Mouse (Mus musculus): ENCODE measurements around the gene Scg5. TPM values are rescaled to one million over a fixed set of nuclear protein-coding genes. Genes with fewer than 3 reads are reported as not detected.

The Scg5 gene
- total RNA-seq, 4 experiments from 2014 or later: 482 to 536 (median 524) TPM

DNA sequence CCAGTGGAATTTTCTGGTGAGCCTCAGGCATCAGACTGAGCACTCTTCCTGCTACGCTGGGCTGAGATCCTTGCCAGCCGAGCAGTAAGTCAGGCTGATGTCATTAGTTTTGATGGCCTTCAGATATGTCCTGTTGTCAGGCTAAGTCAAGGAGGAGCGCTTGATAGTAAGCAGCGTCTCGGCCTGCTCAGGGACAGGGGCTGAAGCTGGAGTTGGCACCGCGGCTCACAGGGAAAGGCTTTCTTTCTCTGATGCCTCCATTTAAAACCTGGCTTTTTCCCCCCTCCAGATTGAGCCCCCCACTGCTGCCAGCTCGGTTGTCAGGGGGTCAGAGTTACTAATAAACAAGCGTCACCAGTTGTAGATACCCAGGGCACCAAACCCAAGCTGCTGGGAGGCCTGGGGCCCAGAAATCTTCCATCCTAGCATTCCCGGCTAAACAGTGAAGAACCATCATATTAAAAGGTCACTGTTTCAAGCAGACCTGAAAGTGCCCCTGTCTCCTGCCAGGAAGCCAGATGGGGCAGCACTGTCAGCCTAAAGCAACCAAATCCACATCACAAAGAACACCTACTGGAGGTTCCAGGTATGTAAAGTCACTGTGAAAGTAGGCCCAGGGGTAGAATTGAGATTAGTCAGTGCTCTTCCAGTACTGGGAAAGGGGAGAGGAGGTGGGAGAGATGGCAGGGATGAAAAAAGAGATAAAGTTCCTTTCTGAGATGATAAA lies 21.9 kb downstream of the Scg5 start:
- no peak for DNase-seq (ENCODE audit: low spot score in 2 of 2)

DNA sequence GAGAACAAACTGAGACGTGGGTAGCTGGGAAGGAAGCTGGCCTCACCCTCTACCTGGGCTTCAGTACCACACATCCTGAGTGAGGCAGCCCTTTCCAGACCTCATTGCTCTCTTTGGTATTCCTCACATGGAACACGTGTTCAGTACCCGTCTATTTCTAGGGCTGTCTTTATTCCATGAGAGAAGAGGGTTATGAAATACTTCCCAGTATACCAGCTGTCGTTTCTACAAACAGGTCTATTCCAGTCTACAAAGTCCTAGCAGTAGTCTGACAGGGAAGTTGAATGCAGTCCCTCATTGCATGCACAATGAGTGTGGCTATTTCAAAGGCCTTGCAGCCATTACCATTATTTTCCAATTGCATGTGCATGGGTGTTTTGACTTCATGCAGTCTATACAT lies 23.2 kb downstream of the Scg5 start:
- DNase-seq (ENCODE audit: low spot score in 2 of 2): no peak

DNA sequence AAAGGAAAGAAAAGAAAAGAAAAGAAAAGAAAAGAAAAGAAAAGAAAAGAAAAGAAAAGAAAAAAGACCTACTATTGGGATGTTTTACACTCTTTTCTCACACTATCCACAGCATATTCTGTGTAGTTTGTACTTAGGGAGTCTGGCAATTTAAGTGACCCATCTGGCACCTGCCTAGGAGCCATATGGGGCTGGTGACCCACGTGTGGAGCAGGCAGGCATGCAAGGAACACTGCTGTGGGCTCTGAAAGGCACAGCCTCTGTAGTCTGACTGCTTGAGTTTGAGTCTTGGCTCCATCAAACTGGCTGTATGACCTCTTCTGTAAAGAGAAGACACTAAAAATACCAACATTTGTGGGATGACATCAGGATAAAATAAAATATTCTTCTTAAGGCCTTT lies 25.2 kb downstream of the Scg5 start:
- DNase-seq (ENCODE audit: low spot score in 2 of 2): no peak

DNA sequence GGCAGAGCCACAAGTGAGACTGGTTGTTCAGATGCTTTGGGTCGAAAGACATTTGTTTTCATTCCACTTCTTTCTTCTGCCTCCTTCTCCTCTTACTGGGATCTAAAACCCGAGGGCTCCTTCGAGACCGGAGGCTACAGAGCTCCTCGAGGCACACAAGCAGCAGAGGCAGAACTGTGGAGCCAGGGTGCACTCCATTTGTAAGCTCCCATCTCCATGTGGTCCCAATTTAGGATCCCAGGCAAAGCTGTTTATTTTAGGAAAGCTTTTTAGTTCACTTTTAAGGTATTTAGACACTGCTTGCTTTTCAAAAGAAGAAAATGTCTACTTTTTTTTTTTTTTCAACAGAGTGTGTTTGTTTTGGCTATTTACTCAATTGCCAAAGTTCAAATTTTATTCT lies 28.1 kb downstream of the Scg5 start:
- no peak for DNase-seq (ENCODE audit: low spot score in 2 of 2)

DNA sequence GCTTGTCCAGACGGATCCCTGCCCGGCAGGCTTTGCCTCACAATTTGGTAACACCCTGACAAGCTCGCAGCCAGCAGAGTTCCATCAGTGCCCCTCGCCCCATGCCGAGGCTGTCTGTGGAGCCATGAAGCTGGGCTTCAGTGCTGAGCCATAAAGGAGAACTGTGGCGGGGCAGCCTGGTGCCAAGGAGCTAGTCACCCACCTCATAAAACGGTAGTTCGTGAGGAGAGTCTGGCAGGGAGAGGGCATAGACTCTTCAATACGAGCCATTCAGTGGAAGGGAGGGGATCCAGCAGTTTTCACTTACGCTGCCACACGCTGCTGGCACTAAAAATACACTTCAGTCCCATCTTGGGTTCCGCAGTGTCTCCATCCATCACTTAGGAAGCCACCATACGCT lies 30.3 kb downstream of the Scg5 start:
- no peak for DNase-seq (ENCODE audit: low spot score in 2 of 2)

DNA sequence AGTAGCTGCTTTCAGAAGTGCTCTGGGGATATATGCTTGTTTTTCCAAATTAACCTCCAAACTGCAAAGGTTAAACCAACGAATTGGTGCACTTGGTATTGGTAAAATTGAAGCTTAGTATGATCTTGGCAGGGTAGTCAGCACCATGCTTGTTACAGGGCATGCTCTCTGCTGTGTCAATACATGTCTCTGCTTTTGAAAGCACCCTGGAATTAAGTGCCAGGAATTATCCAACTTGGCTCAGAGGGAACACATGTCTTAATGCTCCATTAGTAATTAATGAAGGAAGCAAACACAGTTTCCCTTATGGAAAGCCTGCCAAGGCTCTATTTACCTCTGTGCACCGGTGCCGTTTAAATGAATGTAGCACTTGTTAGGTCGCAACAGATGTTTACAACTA lies 33.7 kb downstream of the Scg5 start:
- no peak for DNase-seq (ENCODE audit: low spot score in 2 of 2)

DNA sequence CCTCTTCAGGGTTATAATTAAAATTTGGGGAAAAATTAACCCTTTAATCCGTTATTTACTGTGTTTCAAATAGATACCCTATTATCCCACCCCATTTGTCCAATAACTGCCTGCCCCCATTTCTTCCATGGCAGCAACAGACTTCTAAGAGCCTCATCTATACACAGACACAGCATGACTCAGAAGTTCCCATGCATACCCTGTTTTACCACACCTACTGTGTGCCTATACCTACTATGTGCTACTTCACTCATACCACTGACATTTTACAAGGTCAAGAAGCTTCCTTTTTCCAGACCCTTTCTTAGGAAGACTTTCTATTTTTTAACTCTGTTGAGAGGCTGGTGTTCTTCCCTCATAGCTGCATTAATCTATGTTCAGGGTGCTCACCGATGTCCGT lies 35.4 kb downstream of the Scg5 start:
- no peak for DNase-seq (ENCODE audit: low spot score in 2 of 2)

DNA sequence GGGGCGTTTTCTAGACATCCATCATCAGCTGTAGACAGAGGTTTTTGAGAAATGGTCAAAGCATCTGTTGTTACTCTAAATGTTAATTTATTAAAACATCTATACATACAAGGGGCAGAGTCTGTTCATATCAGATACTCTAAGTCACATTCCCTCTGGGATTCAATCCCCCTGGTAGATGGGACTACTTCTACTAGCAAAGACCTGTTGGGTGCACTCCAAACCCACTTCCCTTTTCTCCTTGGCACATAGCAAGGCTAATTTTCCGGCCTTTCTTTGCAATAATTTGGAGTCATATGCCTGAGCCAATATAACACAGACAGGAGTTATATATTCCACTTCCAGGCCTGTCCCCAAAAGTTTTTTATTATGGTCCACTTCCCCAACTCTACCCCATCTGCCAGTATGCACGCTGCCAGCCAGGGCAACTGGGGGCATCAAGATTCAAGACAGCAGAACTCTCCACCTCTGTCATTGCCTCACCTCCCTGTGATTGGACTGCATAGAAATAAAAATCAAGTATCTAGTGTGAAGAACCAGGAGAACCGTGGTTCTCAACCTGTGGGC lies 40.0 kb downstream of the Scg5 start:
- DNase-seq (ENCODE audit: low spot score in 2 of 2): no peak

DNA sequence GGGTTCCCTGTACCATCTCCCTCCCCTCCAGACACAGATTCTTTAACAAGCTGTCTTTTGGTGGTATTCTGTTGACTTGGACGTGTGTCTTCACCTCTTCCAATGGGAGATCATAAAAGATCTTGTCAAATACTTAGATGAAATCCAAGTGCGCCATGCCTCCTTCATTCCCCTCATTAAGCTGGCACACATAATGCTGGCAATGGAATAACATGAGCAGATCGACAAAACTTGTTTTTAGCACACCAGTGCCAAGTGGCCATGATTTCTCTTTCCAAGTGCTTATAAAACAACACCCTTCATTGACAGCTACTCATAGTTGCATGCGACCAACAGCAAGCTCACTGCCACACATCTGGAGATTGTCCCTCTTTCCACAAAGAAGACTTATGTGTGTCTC lies 41.0 kb downstream of the Scg5 start:
- no peak for DNase-seq (ENCODE audit: low spot score in 2 of 2)

DNA sequence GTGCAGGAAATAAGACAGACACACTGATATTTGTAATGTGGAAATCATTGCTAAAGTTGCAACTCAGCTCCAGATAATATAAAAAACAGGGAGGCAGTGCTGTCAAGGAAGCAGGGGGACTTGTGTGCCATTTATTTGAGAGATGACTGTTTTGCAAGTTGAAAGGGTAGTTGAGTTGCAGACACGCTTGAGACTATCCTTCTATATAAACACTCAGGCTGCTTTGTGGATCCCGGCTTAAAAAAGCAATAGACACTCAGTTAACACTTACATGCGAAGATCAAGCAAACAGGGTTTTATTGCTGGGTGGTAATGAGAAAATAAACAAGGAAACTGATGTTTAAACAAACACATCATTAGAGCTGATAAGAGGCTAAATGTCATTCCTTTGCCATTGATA lies 44.1 kb downstream of the Scg5 start:
- DNase-seq (ENCODE audit: low spot score in 2 of 2): no peak

DNA sequence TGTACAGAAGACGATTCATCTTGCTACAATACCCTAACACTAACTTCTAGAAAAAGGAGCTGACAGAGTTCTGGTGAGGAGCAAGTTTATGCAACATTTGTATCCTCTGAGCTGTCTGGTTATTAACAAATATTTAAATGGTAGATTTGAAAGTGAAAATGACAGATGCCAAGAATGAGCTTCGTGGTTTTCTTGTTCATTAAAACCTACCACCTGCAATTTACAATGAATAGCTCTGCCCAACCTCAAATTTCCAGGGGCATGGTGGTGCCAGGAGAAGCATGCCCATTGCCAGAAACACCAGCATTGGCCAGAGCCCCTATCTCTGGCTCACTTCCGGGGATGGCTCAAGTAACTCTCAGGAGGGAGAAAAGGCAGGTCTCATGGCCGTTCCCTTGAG lies 47.4 kb downstream of the Scg5 start:
- no peak for DNase-seq (ENCODE audit: low spot score in 2 of 2)

DNA sequence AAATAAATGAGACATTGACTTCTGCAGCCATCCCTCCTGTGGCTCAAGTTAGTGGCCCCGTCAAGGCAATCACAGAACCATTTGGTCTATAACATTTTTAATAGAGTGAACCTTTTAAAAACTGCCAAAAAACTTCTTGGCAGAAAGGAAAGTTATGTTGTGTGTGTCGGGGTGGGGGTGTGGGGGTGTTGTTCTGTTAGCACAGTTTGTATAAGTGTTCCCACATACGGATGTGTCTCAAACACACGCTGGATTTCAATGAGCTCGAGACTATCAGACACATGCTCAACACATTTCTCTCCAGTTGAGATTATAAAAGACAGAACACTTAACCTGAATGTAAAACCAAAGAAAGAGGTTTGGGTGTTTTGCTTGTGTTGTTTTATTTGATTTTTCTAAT lies 47.8 kb downstream of the Scg5 start:
- no peak for DNase-seq (ENCODE audit: low spot score in 2 of 2)

DNA sequence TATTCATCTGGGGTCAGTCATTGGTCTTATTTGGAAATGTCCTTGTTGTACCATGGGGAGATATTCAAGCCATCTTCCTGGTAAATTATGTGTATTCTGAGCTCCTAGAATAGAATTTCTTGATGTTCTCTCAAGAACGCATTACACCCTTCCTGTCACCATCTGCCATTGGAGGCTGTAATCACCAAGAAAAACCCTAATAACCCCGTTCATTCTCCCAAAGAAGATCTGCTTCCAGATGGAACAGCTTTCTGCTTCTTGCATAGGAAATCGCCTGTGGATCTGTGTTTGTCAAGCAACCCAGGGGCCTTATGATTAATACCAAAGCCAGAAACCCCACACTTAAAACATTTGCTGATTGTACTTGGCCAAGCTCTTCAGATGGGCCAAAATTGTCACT lies 49.6 kb downstream of the Scg5 start:
- DNase-seq (ENCODE audit: low spot score in 2 of 2): no peak

DNA sequence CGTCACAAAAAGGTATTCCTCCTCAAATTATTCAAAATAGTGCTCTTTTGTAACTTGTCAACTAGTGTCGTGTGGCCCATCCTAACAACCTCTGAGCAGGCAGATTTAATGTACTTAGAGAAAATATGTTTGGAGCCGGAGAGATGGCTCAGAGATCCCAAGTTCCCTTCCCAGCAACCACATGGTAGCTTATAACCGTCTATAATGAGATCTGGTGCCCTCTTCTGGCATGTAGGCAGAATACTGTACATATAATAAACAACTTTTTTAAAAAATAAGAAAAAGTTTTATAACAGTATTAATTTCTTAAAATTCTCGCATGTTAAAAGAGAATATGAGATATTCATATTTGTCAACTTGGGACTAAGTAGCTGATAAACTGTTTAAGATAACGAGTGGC lies 50.9 kb downstream of the Scg5 start:
- DNase-seq (ENCODE audit: low spot score in 2 of 2): no peak

DNA sequence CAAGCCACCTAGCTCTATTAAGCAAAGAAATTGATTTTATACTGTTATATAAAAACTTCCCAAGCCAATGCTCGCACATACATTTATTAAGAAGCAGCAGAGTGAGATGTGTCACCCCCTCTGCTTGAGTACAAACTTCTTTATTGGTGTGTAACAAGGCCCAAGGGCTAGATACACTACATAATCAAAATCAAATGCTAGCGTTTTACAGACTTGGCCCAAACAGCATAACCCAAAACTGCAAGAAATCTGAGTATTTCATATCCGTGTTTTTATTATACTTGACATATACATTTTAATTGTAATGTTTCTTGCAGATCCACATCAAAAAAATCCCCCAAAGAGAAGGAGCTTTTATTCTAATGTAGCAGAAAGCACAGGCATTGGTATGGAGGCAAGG lies 52.6 kb downstream of the Scg5 start:
- no peak for DNase-seq (ENCODE audit: low spot score in 2 of 2)

DNA sequence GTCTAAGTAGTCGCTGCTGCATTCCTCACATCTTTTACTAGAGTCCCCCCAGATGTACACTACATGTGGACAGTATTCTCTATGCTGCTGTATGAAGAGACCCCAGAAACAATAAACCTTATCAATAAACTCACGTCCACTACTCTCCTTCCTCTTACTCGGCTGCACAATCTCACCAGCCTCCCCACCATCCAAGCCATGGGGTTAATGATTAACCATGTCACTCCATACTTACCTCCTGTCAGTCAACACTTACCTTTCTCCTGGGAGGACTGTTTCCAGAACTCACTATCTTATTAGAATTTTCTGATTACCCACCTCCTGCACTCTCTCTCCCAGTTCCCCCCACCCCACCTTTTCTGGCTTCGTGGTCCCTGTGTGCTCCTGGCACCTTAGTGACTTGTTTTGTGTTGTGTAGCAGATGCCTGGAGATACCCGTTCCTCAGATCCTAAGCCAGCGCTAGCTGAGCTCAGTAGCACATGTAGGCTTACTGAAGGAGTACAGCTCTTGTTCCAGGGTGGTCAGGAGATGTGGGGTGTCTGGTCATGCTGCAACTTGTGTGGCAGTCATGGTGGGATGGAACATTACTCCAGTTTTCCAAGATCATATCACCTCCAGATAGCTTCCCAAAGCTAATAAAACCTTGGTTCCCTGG lies 54.6 kb downstream of the Scg5 start:
- DNase-seq (ENCODE audit: low spot score in 2 of 2): no peak

DNA sequence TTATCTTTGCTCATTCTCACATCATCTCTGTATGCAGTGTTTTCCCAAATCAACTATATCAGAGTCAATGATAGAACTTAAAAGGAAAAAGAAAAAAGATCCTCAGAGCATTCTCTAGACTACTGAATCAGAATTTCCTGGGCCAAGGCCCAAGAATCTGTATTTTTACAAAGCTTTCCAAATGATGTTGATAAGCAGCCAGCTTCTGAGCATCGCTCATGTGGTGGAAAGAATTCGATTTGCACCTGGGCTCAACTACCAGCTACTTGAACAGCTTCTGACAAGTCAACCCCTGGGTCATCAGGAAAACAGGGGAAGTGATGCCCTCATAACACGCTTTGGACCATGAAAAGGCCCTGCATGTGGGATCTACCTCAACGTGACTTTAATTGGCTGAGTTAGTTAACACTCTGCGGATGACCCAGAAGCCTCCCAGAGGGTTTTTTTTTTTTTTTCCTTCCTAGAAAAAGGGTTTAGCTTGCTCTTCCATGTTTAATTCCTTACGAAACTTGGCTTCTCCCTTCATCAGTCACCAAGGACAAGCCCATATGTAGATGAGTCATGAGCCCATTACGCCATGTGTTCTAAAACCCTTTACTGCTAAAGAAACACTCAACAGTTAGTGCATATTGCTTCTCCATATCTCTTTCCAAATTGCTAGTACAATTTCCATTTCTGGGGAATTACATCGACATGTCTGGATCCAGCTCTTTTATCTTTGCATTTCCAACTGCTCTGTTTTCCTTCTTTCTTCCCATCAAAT lies 60.2 kb downstream of the Scg5 start:
- no peak for DNase-seq (ENCODE audit: low spot score in 2 of 2)

DNA sequence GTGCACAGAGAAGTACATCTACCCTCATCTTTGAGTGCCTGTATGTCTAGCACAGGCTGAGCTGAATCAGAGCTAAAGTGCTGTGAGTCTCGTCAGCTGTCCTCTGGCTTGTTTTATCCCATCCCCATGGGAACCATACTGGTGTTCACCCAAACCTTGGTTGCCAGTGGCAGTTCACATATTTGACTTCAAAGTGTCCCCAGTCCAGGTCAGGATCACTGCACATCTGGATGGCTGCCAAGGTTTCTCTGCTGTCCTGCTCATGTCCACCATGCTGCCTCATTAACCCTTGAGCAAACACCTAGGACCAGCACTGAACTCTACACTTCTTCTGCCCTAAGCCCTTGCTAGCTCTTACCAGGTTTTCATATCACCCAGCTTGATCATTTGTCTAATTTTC lies 63.0 kb downstream of the Scg5 start:
- DNase-seq (ENCODE audit: low spot score in 2 of 2): no peak

DNA sequence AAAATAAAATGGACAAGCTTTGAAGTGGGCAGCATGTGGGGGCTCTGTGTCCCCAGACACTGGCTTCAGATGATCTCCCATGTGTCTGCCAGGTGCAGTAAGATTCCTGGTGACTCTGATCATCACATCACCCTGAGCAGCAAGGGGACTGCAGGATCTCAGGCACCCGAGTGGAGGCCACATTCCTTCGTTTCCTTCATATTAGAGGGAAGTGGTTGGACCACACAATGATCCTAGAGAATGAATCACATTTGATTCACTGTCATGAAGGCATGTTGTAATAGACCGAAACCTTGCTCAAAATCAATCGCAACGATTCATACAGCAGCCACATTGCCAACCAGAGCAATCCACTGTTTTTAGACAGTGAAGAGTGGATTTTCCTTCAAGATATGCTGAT lies 64.0 kb downstream of the Scg5 start:
- DNase-seq (ENCODE audit: low spot score in 2 of 2): no peak

DNA sequence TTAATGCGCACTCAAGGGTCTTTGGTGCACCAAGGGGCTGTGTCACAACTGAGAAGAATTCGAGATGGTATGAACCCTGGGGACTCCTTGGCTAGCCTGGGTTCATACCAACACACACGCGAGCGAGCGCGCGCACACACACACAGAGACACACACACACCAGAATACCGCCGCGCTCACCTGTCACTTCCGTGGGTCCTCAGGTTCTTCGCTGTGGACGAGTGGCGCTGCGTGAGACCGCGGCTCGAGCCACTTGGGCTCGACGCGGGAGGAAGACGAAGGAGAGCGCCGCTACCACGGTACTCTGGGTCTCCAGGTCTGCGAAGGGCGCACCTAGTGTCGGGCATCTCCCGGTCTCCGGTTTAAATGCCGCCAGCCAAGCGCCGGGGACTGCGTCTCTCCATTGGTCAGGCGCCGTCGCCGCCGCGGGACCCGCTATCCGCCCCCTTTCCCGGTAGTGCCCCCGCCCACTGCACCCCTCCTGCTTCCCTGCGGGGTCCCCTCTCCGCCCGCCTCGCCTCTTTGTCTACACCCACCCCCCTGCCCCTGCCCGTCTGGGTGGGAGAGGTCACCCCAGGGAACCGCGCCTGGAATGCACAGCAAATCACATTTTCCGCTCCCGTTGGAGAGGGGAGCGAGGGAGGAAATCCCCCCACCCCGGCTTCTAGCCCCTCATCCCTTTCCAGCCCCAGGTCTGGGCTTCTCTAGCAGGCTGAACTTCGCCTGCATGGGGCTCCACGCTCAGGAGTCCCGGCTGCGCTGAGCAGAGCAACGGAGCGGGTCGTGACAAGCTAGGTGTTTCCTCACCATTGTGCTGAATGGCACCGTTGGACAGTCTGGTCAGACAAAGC lies 70.4 kb downstream of the Scg5 start, which contains the start of gene Grem1:
Grem1 (minus strand) TSS at position 336 of the 851 bp plus-strand sequence.
- no peak for DNase-seq (ENCODE audit: low spot score in 2 of 2)

Data from left cerebral cortex, adult 8-10 months (tissue).